ENCODE assay signal across 8 mouse cellular contexts in the genomic region with DNA sequence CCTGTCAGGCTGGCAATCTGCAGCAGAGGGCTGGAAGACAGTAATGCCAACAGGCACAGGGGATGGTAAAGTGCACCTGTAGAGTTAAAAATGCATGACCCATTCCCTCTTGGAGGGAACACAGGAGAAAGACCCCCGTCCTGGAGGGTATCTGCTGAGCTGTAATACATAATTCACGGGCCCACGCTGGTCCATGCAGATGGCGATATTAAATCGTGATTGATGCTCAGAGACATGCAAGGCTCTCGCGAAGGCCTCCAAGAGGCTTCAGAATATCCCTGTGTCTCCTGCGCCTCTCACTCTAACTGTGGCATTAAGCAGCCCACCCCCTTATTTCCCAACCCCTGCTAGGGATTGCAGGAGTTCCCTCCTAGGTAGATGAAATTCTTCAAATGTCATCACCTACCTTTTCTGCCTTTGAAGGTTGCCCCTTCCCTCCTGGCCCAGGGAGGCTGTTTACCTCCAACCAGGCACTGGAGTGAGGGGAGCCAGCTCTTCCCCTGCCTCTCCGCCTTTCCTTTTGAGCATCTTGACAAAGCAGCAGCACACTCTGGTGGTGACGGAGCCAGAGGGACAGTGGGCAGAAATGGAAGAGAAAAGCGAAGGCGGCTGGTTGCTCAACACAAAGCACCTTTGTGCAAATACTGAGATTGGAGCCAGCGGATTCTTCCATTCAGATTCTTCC. TPM values are rescaled to one million over a fixed set of nuclear protein-coding genes. Genes with fewer than 3 reads are reported as not detected.
DNase-seq lines count a peak whose midpoint lies in the region; ATAC-seq lines count a peak whose summit lies in the region.

No protein-coding gene starts in this region.

- no peak for DNase-seq in heart, embryonic 10.5 days (ENCODE audit: low spot score)
- DNase-seq in brain, adult 2 months (ENCODE audit: low read depth, low spot score) = peak; percentile 92
- peak; percentile 82 for DNase-seq in midbrain, embryonic 14.5 days
- no peak for DNase-seq in adipocyte (ENCODE audit: low spot score)
- DNase-seq in urinary bladder, postnatal 10 days (ENCODE audit: low spot score) = no peak
- no peak for DNase-seq in kidney, adult 18-20 months

- no peaks in the 10 kb centered on the region for H3K27me3 ChIP-seq in heart, embryonic 10.5 days (ENCODE audit: insufficient read depth, poor library complexity, severe bottlenecking)
- H3K27me3 ChIP-seq in heart, embryonic 11.5 days (ENCODE audit: control insufficient read depth, insufficient read depth, low read length) = no peaks in the 10 kb centered on the region
- H3K27me3 ChIP-seq in hindbrain, embryonic 13.5 days = 0 out of 2 replicates have a peak, but pooled peaks cover 3% of the 10 kb centered on the region
- no peaks in the 10 kb centered on the region for H3K27me3 ChIP-seq in midbrain, embryonic 14.5 days (ENCODE audit: control insufficient read depth, insufficient read depth, low read length)

- no peak overlapping the region for H3K9ac ChIP-seq in heart, embryonic 11.5 days (ENCODE audit: low read depth, low read length)
- peak overlapping the region; percentile 55 for H3K9ac ChIP-seq in hindbrain, embryonic 13.5 days
- H3K9ac ChIP-seq in midbrain, embryonic 14.5 days (replicated peaks; ENCODE audit: low read length) = no peak overlapping the region

- no peaks in the 10 kb centered on the region for H3K9me3 ChIP-seq in heart, embryonic 10.5 days
- no peaks in the 10 kb centered on the region for H3K9me3 ChIP-seq in heart, embryonic 11.5 days (replicated peaks; ENCODE audit: control insufficient read depth, low read length)
- H3K9me3 ChIP-seq in hindbrain, embryonic 13.5 days = no peaks in the 10 kb centered on the region
- no peaks in the 10 kb centered on the region for H3K9me3 ChIP-seq in midbrain, embryonic 14.5 days (ENCODE audit: control insufficient read depth, low read length)

- 63% methylated on average over 13 of the region's 13 CpGs for WGBS in heart, embryonic 10.5 days
- 57% methylated on average over 13 of the region's 13 CpGs for WGBS in heart, embryonic 11.5 days (ENCODE audit: insufficient replicate concordance)
- WGBS in hindbrain, embryonic 13.5 days = 30% methylated on average over 13 of the region's 13 CpGs
- WGBS in midbrain, embryonic 14.5 days = 42% methylated on average over 13 of the region's 13 CpGs

- H3K36me3 ChIP-seq in heart, embryonic 10.5 days = peaks cover 3% of the 10 kb centered on the region; the same call in 1 of the 2 replicates
- no peaks in the 10 kb centered on the region for H3K36me3 ChIP-seq in heart, embryonic 11.5 days (ENCODE audit: control insufficient read depth, insufficient read depth, low read length)
- peaks cover 15% of the 10 kb centered on the region for H3K36me3 ChIP-seq in hindbrain, embryonic 13.5 days
- H3K36me3 ChIP-seq in midbrain, embryonic 14.5 days (ENCODE audit: control insufficient read depth, insufficient read depth, low read length) = 0 out of 2 replicates have a peak, but pooled peaks cover 2% of the 10 kb centered on the region

- no peak overlapping the region for H3K4me2 ChIP-seq in heart, embryonic 11.5 days
- H3K4me2 ChIP-seq in hindbrain, embryonic 13.5 days = peak overlapping the region; percentile 39
- H3K4me2 ChIP-seq in midbrain, embryonic 14.5 days (ENCODE audit: low read length) = peak overlapping the region; percentile 28

- peaks cover 48% of the 10 kb centered on the region for H3K4me1 ChIP-seq in heart, embryonic 10.5 days
- peaks cover 20% of the 10 kb centered on the region for H3K4me1 ChIP-seq in heart, embryonic 11.5 days (ENCODE audit: control insufficient read depth, insufficient read depth, low read length)
- H3K4me1 ChIP-seq in hindbrain, embryonic 13.5 days (replicated peaks) = peaks cover 54% of the 10 kb centered on the region
- peaks cover 17% of the 10 kb centered on the region for H3K4me1 ChIP-seq in midbrain, embryonic 14.5 days (ENCODE audit: control insufficient read depth, insufficient read depth, low read length)

- no peak overlapping the region for H3K4me3 ChIP-seq in heart, embryonic 10.5 days
- no peak overlapping the region for H3K4me3 ChIP-seq in heart, embryonic 11.5 days (ENCODE audit: low read depth, low read length)
- H3K4me3 ChIP-seq in hindbrain, embryonic 13.5 days = peak overlapping the region; percentile 8; the same call in 1 of the 2 replicates
- no peak overlapping the region for H3K4me3 ChIP-seq in midbrain, embryonic 14.5 days (replicated peaks; ENCODE audit: low read depth, low read length)

- 0 out of 2 replicates have a peak overlapping the region, but pooled peaks have one; percentile 1 for H3K27ac ChIP-seq in heart, embryonic 10.5 days
- no peak overlapping the region for H3K27ac ChIP-seq in heart, embryonic 11.5 days (ENCODE audit: low read depth, low read length)
- H3K27ac ChIP-seq in hindbrain, embryonic 13.5 days = peak overlapping the region; percentile 78
- no peak overlapping the region; the same call in 1 of the 2 replicates for H3K27ac ChIP-seq in midbrain, embryonic 14.5 days (replicated peaks; ENCODE audit: low read depth, low read length)

- no peak for ATAC-seq in heart, embryonic 11.5 days (replicated peaks; ENCODE audit: insufficient number of reproducible peaks, low FRiP score, low TSS enrichment)
- peak; percentile 71 for ATAC-seq in hindbrain, embryonic 13.5 days (ENCODE audit: low FRiP score)
- no peak for ATAC-seq in midbrain, embryonic 14.5 days (ENCODE audit: low FRiP score, low TSS enrichment)

RNA-seq across cellular contexts. Expression of gene Nrp2, which starts 14.6 kb away (rescaled TPM):
- 7.0 and 18.0 TPM in 2 replicates for polyA plus RNA-seq in heart, embryonic 10.5 days (2016; fragmentation: Nextera tagmentation; extraction: Ambion mirVana)
- 5.5 and 5.8 TPM in 2 replicates for polyA plus RNA-seq in heart, embryonic 11.5 days (2014; fragmentation: Nextera tagmentation; extraction: Ambion mirVana)
- 34.8 and 35.7 TPM in 2 replicates for polyA plus RNA-seq in hindbrain, embryonic 13.5 days (2015; fragmentation: Nextera tagmentation; extraction: Ambion mirVana)
- 17.6 and 19.5 TPM in 2 replicates for polyA plus RNA-seq in midbrain, embryonic 14.5 days (2014; fragmentation: Nextera tagmentation; extraction: Ambion mirVana)

Comparison
In these comparisons a context has a peak if more than half of its experiments do, and no peak if none do; other contexts are left out.
1. H3K27ac ChIP-seq: peak in heart, embryonic 10.5 days (single experiment) and hindbrain, embryonic 13.5 days (single experiment); none in heart, embryonic 11.5 days (single experiment) and midbrain, embryonic 14.5 days (single experiment).
2. DNase-seq: peak in brain, adult 2 months (single experiment) and midbrain, embryonic 14.5 days (single experiment); none in heart, embryonic 10.5 days (single experiment), adipocyte (single experiment), urinary bladder, postnatal 10 days (single experiment) and kidney, adult 18-20 months (single experiment).